Comparison of ENCODE assay signal across 12 mouse cellular contexts in genomic region chr12:70015936-70016335, GRCm38 (mm10). TPM values are rescaled to one million over a fixed set of nuclear protein-coding genes. Genes with fewer than 3 reads are reported as not detected.
DNase-seq lines count a peak whose midpoint lies in the region; ATAC-seq and TF ChIP-seq lines count a peak whose summit lies in the region.
"Had no signal": no experiment of that assay in that cellular context is flagged by ENCODE, and none has a peak within 500 bp of the region (broad histone marks: within the 10 kb centered on the region; RNA-seq: fewer than 3 reads in every experiment).

No protein-coding gene starts in this region.

- no peaks in the 10 kb centered on the region for H3K9me3 ChIP-seq in heart, embryonic 11.5 days (replicated peaks; ENCODE audit: control insufficient read depth, low read length)
- H3K9me3 ChIP-seq in hindbrain, embryonic 11.5 days (ENCODE audit: control insufficient read depth, low read length): no peaks in the 10 kb centered on the region
- H3K9me3 ChIP-seq: embryonic facial prominence, embryonic 12.5 days; limb, embryonic 10.5 days had no signal

- intact Hi-C loops in heart, postnatal 14 days (cut with DNase I): no loop called here

- no peak for ATAC-seq in heart, embryonic 11.5 days (replicated peaks; ENCODE audit: insufficient number of reproducible peaks, low FRiP score, low TSS enrichment)
- ATAC-seq in hindbrain, embryonic 11.5 days (ENCODE audit: low FRiP score): no peak

- H3K27ac ChIP-seq in heart, embryonic 11.5 days (ENCODE audit: low read depth, low read length): 0 out of 2 replicates have a peak overlapping the region, but pooled peaks have one; percentile 15
- 0 out of 2 replicates have a peak overlapping the region, but pooled peaks have one; percentile 42 for H3K27ac ChIP-seq in cortical plate, adult 2 months (ENCODE audit: insufficient read depth, low read length)
- no peak overlapping the region for H3K27ac ChIP-seq in hindbrain, embryonic 11.5 days (ENCODE audit: low read depth, low read length)
- H3K27ac ChIP-seq: embryonic facial prominence, embryonic 12.5 days; limb, embryonic 10.5 days; liver, embryonic 13.5 days had no signal

- no peak overlapping the region for H3K4me3 ChIP-seq in heart, embryonic 11.5 days (ENCODE audit: low read depth, low read length)
- H3K4me3 ChIP-seq in cortical plate, adult 2 months (ENCODE audit: insufficient read depth, low read length): no peak overlapping the region
- no peak overlapping the region for H3K4me3 ChIP-seq in hindbrain, embryonic 11.5 days (ENCODE audit: low read depth, low read length)
- H3K4me3 ChIP-seq: embryonic facial prominence, embryonic 12.5 days; limb, embryonic 10.5 days; liver, embryonic 13.5 days had no signal

- peaks cover 2% of the 10 kb centered on the region for H3K36me3 ChIP-seq in heart, embryonic 11.5 days (ENCODE audit: control insufficient read depth, insufficient read depth, low read length)
- peaks cover 3% of the 10 kb centered on the region; the same call in 1 of the 2 replicates for H3K36me3 ChIP-seq in hindbrain, embryonic 11.5 days (ENCODE audit: control insufficient read depth, insufficient read depth, low read length)

- H3K27me3 ChIP-seq in heart, embryonic 11.5 days (ENCODE audit: control insufficient read depth, insufficient read depth, low read length): no peaks in the 10 kb centered on the region
- H3K27me3 ChIP-seq in hindbrain, embryonic 11.5 days (ENCODE audit: control insufficient read depth, insufficient read depth, low read length): no peaks in the 10 kb centered on the region
- H3K27me3 ChIP-seq: embryonic facial prominence, embryonic 12.5 days; liver, embryonic 13.5 days had no signal

- no peak for TF ChIP-seq POLR2A in cortical plate, adult 2 months (IDR thresholded peaks at IDR 0.05; ENCODE audit: extremely low read depth, insufficient read depth, low read length)

- peak; percentile 7 for DNase-seq in embryo, embryonic 11 days
- no peak for DNase-seq in embryo, embryonic 9.5 days (ENCODE audit: extremely low spot score)
- DNase-seq in heart, postnatal 14 days: no peak
- peak; percentile 53 for DNase-seq in lung, postnatal 10 days
- DNase-seq in kidney, postnatal 10 days: no peak
- no peak for DNase-seq in hindbrain, embryonic 11.5 days (ENCODE audit: low spot score)
- DNase-seq: cerebellum, adult 9-10 months; liver, embryonic 13.5 days had no signal

- peaks cover 7% of the 10 kb centered on the region for H3K4me1 ChIP-seq in heart, embryonic 11.5 days (ENCODE audit: control insufficient read depth, insufficient read depth, low read length)
- no peaks in the 10 kb centered on the region for H3K4me1 ChIP-seq in cortical plate, adult 2 months (ENCODE audit: control insufficient read depth, insufficient read depth, low read length)
- H3K4me1 ChIP-seq in hindbrain, embryonic 11.5 days (replicated peaks; ENCODE audit: control insufficient read depth, insufficient read depth, low read length): no peaks in the 10 kb centered on the region
- H3K4me1 ChIP-seq: embryonic facial prominence, embryonic 12.5 days; limb, embryonic 10.5 days; liver, embryonic 13.5 days had no signal

- 44% methylated on average over 4 of the region's 4 CpGs for WGBS in heart, embryonic 11.5 days (ENCODE audit: insufficient replicate concordance)
- 74% methylated on average over 4 of the region's 4 CpGs for WGBS in hindbrain, embryonic 11.5 days

- H3K9ac ChIP-seq in heart, embryonic 11.5 days (ENCODE audit: low read depth, low read length): no peak overlapping the region
- H3K9ac ChIP-seq in hindbrain, embryonic 11.5 days (ENCODE audit: low read depth, low read length): no peak overlapping the region
- H3K9ac ChIP-seq: embryonic facial prominence, embryonic 12.5 days; liver, embryonic 13.5 days had no signal

- no peak for TF ChIP-seq CTCF in cortical plate, adult 2 months (IDR thresholded peaks at IDR 0.05; ENCODE audit: extremely low read depth, insufficient read depth, low read length)

- no peak overlapping the region for H3K4me2 ChIP-seq in heart, embryonic 11.5 days
- no peak overlapping the region for H3K4me2 ChIP-seq in hindbrain, embryonic 11.5 days (replicated peaks; ENCODE audit: low read depth, low read length)
- H3K4me2 ChIP-seq: embryonic facial prominence, embryonic 12.5 days; liver, embryonic 13.5 days had no signal

RNA-seq across cellular contexts. Expression of gene Sav1, which starts 29.1 kb away (rescaled TPM):
- 6.4 and 7.4 TPM in 2 replicates for polyA plus RNA-seq in heart, embryonic 11.5 days (2014; fragmentation: Nextera tagmentation; extraction: Ambion mirVana)
- total RNA-seq in heart, postnatal 14 days (2021): 10 to 100 TPM; 30.0 to 31.4 TPM
- 19.9 and 20.1 TPM in 2 replicates for polyA plus RNA-seq in cortical plate, adult 2 months (2012; rRNA removed)
- 7.3 and 8.5 TPM in 2 replicates for polyA plus RNA-seq in hindbrain, embryonic 11.5 days (2014; fragmentation: Nextera tagmentation; extraction: Ambion mirVana)

Comparison
In these comparisons a context has a peak if more than half of its experiments do, and no peak if none do; other contexts are left out.
1. DNase-seq: peak in embryo, embryonic 11 days (single experiment) and lung, postnatal 10 days (single experiment); none in embryo, embryonic 9.5 days (single experiment), heart, postnatal 14 days (0 of 2), kidney, postnatal 10 days (single experiment) and hindbrain, embryonic 11.5 days (single experiment).